ENCODE assay signal across 10 mouse cellular contexts in the genomic region with DNA sequence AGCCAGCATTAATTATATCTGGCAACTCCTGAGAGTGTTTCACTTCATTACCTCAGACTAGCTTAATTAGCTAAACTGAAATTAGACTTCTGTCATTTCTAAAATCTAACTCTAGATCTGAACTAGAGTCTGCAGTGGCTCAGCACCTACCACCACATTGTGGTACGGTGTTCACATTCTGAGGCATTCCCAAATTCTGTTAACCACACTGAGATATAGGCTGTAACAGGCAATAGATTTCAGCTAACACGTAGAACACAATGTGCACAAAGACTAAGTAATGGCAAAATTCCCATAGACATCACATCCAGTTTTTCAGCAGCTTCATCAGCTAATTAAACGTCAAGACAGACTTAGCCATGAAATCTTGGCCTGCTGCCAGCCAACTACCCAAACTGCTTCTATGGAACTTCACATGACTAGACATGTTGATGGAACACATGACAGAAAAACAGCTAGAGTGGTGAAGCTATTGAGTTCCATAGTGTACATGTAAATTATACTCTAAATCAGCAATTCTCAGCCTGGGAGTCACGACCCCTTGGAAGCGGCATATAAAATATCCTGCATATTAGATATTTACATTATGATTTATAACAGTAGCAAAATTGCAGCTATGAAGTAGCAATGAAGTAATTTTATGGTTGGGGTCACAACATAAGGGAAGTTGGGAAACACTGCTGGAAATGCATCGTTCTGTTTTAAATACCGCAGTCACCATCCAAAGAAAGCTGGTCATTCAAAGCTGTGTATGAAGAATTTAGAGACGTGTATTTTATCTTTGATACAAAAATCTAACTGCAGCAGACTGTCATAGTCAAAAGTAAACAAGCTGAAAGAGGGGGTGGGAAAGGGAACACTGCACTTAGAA.
A peak's percentile ranks its signal among the peaks of the same experiment; 100 is the strongest.
DNase-seq lines count a peak whose midpoint lies in the region; ATAC-seq and TF ChIP-seq lines count a peak whose summit lies in the region.
"Had no signal": no experiment of that assay in that cellular context is flagged by ENCODE, and none has a peak within 500 bp of the region (broad histone marks: within the 10 kb centered on the region; RNA-seq: fewer than 3 reads in every experiment).

No protein-coding gene starts in this region.

- no peaks in the 10 kb centered on the region for H3K79me2 ChIP-seq in heart, adult 2 months (replicated peaks; ENCODE audit: control insufficient read depth, insufficient read depth, low read length)

- H3K4me2 ChIP-seq in lung, postnatal 0 days (replicated peaks; ENCODE audit: low read depth, low read length) = no peak overlapping the region

- H3K27ac ChIP-seq in heart, adult 2 months = no peak overlapping the region
- no peak overlapping the region for H3K27ac ChIP-seq in lung, postnatal 0 days (ENCODE audit: low read length)

- no peak for TF ChIP-seq POLR2A in heart, adult 2 months (IDR thresholded peaks at IDR 0.05; ENCODE audit: insufficient read depth, low read depth, low read length)

- H3K9me3 ChIP-seq in lung, postnatal 0 days (ENCODE audit: low read length) = no peaks in the 10 kb centered on the region

- peak; percentile 41; the same call in 1 of the 2 replicates for ATAC-seq in lung, postnatal 0 days

- no peak overlapping the region for H3K4me3 ChIP-seq in heart, adult 2 months
- H3K4me3 ChIP-seq in lung, postnatal 0 days (ENCODE audit: low read depth, low read length) = no peak overlapping the region

- no peak overlapping the region for H3K9ac ChIP-seq in heart, adult 2 months (ENCODE audit: low read depth, low read length)
- no peak overlapping the region for H3K9ac ChIP-seq in lung, postnatal 0 days (replicated peaks; ENCODE audit: low read depth)

- H3K4me1 ChIP-seq in heart, adult 2 months (ENCODE audit: control insufficient read depth, insufficient read depth, low read length) = no peaks in the 10 kb centered on the region; the same call in none of the 2 replicates
- peaks cover 3% of the 10 kb centered on the region; the same call in 1 of the 2 replicates for H3K4me1 ChIP-seq in lung, postnatal 0 days (ENCODE audit: insufficient read depth, low read depth, low read length)

- peaks cover 5% of the 10 kb centered on the region; the same call in 1 of the 2 replicates for H3K36me3 ChIP-seq in heart, adult 2 months (ENCODE audit: control insufficient read depth, insufficient read depth, low read length)
- no peaks in the 10 kb centered on the region for H3K36me3 ChIP-seq in lung, postnatal 0 days (ENCODE audit: insufficient read depth, low read length)

- no peak for TF ChIP-seq CTCF in heart, adult 2 months (IDR thresholded peaks at IDR 0.05)
- TF ChIP-seq CTCF in lung, postnatal 0 days (IDR thresholded peaks at IDR 0.05) = no peak

- no peak for TF ChIP-seq EP300 in heart, adult 2 months (IDR thresholded peaks at IDR 0.05; ENCODE audit: insufficient read depth, low read depth, low read length)
- no peak for TF ChIP-seq EP300 in lung, postnatal 0 days (IDR thresholded peaks at IDR 0.05)

- WGBS in heart, adult 2 months = 80% methylated on average over 8 of the region's 8 CpGs
- WGBS in lung, postnatal 0 days = 62% methylated on average over 8 of the region's 8 CpGs

- H3K27me3 ChIP-seq in heart, adult 2 months (ENCODE audit: control insufficient read depth, insufficient read depth, low read length) = no peaks in the 10 kb centered on the region
- H3K27me3 ChIP-seq in lung, postnatal 0 days (replicated peaks; ENCODE audit: insufficient read depth, low read length) = no peaks in the 10 kb centered on the region

- DNase-seq in heart, postnatal 4 days = peak; percentile 33
- no peak for DNase-seq in heart, adult 2 months
- peak; percentile 69 for DNase-seq in lung, postnatal 0 days (ENCODE audit: low spot score)
- no peak for DNase-seq in lung, postnatal 14 days
- DNase-seq in brain, adult 2 months (ENCODE audit: low read depth, low spot score) = peak; percentile 44
- peak; percentile 25 to 54 for DNase-seq in layer of hippocampus, adult 8-10 months (ENCODE audit: low spot score in 2 of 2)
- no peak for DNase-seq in spleen, adult 18-20 months
- no peak for DNase-seq in gastrocnemius, postnatal 10 days
- DNase-seq: adrenal gland, adult 2 months; gastrocnemius, postnatal 14 days had no signal

- intact Hi-C loops in heart, adult 2 months (cut with DNase I) = loop anchor here (5.0 kb wide), 1 partner anchor 112 kb away; no protein-coding TSS in a partner anchor

Comparison
In these comparisons a context has a peak if more than half of its experiments do, and no peak if none do; other contexts are left out.
1. DNase-seq: peak in heart, postnatal 4 days (single experiment), lung, postnatal 0 days (single experiment), brain, adult 2 months (single experiment) and layer of hippocampus, adult 8-10 months (2 of 2); none in heart, adult 2 months (0 of 2), lung, postnatal 14 days (single experiment), spleen, adult 18-20 months (0 of 2) and gastrocnemius, postnatal 10 days (single experiment).